Mouse (Mus musculus): ENCODE results near the gene Crybg2.

DNA sequence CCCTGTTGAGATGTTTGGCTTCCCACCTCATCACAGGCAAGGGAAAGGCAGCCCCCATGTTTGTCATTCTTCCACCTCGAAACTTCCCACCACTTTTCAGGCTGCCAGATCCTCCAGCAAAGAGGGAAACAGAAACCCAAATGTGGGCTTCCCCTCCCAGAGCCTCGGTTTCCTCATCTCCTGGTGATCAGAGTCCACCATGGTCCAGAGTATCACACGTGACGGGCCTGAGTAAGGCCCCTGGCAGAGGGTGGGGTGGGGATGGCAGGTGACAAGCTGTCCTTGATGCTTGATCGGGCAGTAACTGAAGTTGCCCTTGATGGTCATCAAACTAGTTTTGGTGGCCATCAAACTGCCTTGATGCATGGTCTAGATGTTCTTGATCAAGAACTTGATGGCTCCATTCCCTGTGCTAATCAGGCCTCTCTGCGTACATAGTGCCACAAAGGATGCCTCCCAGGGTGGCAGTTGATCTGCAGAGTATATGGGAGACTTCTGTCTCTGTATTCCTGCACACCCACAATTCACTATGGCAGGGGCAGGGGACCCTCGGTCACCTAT is 33.5 kb downstream of the Crybg2 start:
- TF ChIP-seq CTCF (IDR thresholded peaks at IDR 0.05; ENCODE audit: low read depth, low read length), result no peak
- no peak for TF ChIP-seq GATA2 (IDR thresholded peaks at IDR 0.05; ENCODE audit: borderline replicate concordance, low read depth, low read length)
- TF ChIP-seq GATA1 (IDR thresholded peaks at IDR 0.05; ENCODE audit: borderline replicate concordance, low read length), result no peak
- no peak for TF ChIP-seq POLR2AphosphoS5 (IDR thresholded peaks at IDR 0.05; ENCODE audit: insufficient replicate concordance, low read depth, low read length)
